Mouse (Mus musculus): Measurements from ENCODE around the gene Dnali1.

GRCm38 (mm10) chr4:125020780-125021538, 44.5 kb downstream of the Dnali1 start:
- TF ChIP-seq CTCF (IDR thresholded peaks at IDR 0.05; ENCODE audit: low read depth, low read length) (no peak), GATA1 (IDR thresholded peaks at IDR 0.05; ENCODE audit: borderline replicate concordance, low read length) (no peak), TAL1 (conservative IDR thresholded peaks at IDR 0.05; ENCODE audit: low read depth, low read length) (no peak), POLR2AphosphoS5 (IDR thresholded peaks at IDR 0.05; ENCODE audit: insufficient replicate concordance, low read depth, low read length) (no peak), GATA2 (IDR thresholded peaks at IDR 0.05; ENCODE audit: borderline replicate concordance, low read depth, low read length) (no peak)
